In genomic region chr11:120514262-120514661, GRCm38 (mm10) we compare ENCODE assay signal across 8 mouse cellular contexts. TPM values are rescaled to one million over a fixed set of nuclear protein-coding genes. Genes with fewer than 3 reads are reported as not detected.
"Had no signal": no experiment of that assay in that cellular context is flagged by ENCODE, and none has a peak within 500 bp of the region (broad histone marks: within the 10 kb centered on the region; RNA-seq: fewer than 3 reads in every experiment).

No protein-coding gene starts in this region.

RNA-seq across cellular contexts. Expression of gene Ppp1r27, which starts 36.7 kb away (rescaled TPM):
- total RNA-seq: neutrophil, adult 5-6 weeks had no signal
- polyA plus RNA-seq: neural tube, embryonic 13.5 days; neural tube, embryonic 14.5 days; spleen, adult 2 months; stomach, embryonic 14.5 days; stomach, embryonic 15.5 days; stomach, postnatal 0 days; urinary bladder, adult 2 months had no signal
